Mouse (Mus musculus): ENCODE measurements around the gene Ero1lb. TPM values are rescaled to one million over a fixed set of nuclear protein-coding genes. Genes with fewer than 3 reads are reported as not detected.

Gene Ero1lb
- polyA plus RNA-seq, 1 experiment from 2014 or later, result 5.3 TPM

- H3K27ac ChIP-seq (replicated peaks; ENCODE audit: low read depth, low read length), result no peak overlapping the region
- no peak overlapping the region for H3K4me2 ChIP-seq (ENCODE audit: low read depth, low read length)
- H3K9me3 ChIP-seq (ENCODE audit: control insufficient read depth, low read length), result 0 out of 2 replicates have a peak, but pooled peaks cover 3% of the 10 kb centered on the region
- H3K4me1 ChIP-seq (ENCODE audit: control insufficient read depth, insufficient read depth, low read length), result peaks cover 6% of the 10 kb centered on the region
- H3K27me3 ChIP-seq (replicated peaks; ENCODE audit: control insufficient read depth, insufficient read depth, low read length), result no peaks in the 10 kb centered on the region
- no peak overlapping the region for H3K9ac ChIP-seq (ENCODE audit: low read depth, low read length)
- no peaks in the 10 kb centered on the region for H3K36me3 ChIP-seq (ENCODE audit: control insufficient read depth, insufficient read depth, low read length)
- WGBS, result 64% methylated on average over 13 of the region's 13 CpGs
- no peak for DNase-seq (ENCODE audit: low spot score)
- no peak overlapping the region for H3K4me3 ChIP-seq (ENCODE audit: low read depth, low read length)
- ATAC-seq (ENCODE audit: low read depth), result no peak
Measured at GRCm38 (mm10) chr13:12540119-12540518, 25.6 kb upstream of the Ero1lb start.

- Histone ChIP-seq H3K4me2 (ENCODE audit: low read depth, low read length) (peak overlapping the region; percentile 39), H3K9me3 (ENCODE audit: control insufficient read depth, low read length) (0 out of 2 replicates have a peak, but pooled peaks cover 3% of the 10 kb centered on the region), H3K4me3 (ENCODE audit: low read depth, low read length) (no peak overlapping the region), H3K27me3 (replicated peaks; ENCODE audit: control insufficient read depth, insufficient read depth, low read length) (no peaks in the 10 kb centered on the region), H3K4me1 (ENCODE audit: control insufficient read depth, insufficient read depth, low read length) (peaks cover 6% of the 10 kb centered on the region), H3K27ac (replicated peaks; ENCODE audit: low read depth, low read length) (no peak overlapping the region), H3K9ac (ENCODE audit: low read depth, low read length) (no peak overlapping the region), H3K36me3 (ENCODE audit: control insufficient read depth, insufficient read depth, low read length) (no peaks in the 10 kb centered on the region)
- ATAC-seq (ENCODE audit: low read depth) (peak; percentile 89), DNase-seq (ENCODE audit: low spot score) (peak; percentile 83)
- 6% methylated on average over 23 of the region's 23 CpGs for WGBS
Measured at GRCm38 (mm10) chr13:12542006-12542981, 23.4 kb upstream of the Ero1lb start.

- Histone ChIP-seq H3K9ac (ENCODE audit: low read depth, low read length) (no peak overlapping the region), H3K27ac (replicated peaks; ENCODE audit: low read depth, low read length) (no peak overlapping the region), H3K4me3 (ENCODE audit: low read depth, low read length) (no peak overlapping the region), H3K9me3 (ENCODE audit: control insufficient read depth, low read length) (0 out of 2 replicates have a peak, but pooled peaks cover 3% of the 10 kb centered on the region), H3K27me3 (replicated peaks; ENCODE audit: control insufficient read depth, insufficient read depth, low read length) (no peaks in the 10 kb centered on the region), H3K4me2 (ENCODE audit: low read depth, low read length) (no peak overlapping the region), H3K36me3 (ENCODE audit: control insufficient read depth, insufficient read depth, low read length) (no peaks in the 10 kb centered on the region), H3K4me1 (ENCODE audit: control insufficient read depth, insufficient read depth, low read length) (peaks cover 6% of the 10 kb centered on the region)
- ATAC-seq (ENCODE audit: low read depth) (no peak), DNase-seq (ENCODE audit: low spot score) (no peak)
- WGBS, result 69% methylated on average over 5 of the region's 5 CpGs
Measured at GRCm38 (mm10) chr13:12543246-12543645, 22.4 kb upstream of the Ero1lb start.

GRCm38 (mm10) chr13:12543880-12544568, 21.6 kb upstream of the Ero1lb start:
- no peaks in the 10 kb centered on the region for H3K9me3 ChIP-seq (ENCODE audit: control insufficient read depth, low read length)
- no peaks in the 10 kb centered on the region for H3K27me3 ChIP-seq (replicated peaks; ENCODE audit: control insufficient read depth, insufficient read depth, low read length)
- WGBS, result 90% methylated on average over 8 of the region's 8 CpGs
- no peak for ATAC-seq (ENCODE audit: low read depth)
- no peak for DNase-seq (ENCODE audit: low spot score)
- H3K36me3 ChIP-seq (ENCODE audit: control insufficient read depth, insufficient read depth, low read length), result no peaks in the 10 kb centered on the region
- H3K9ac ChIP-seq (ENCODE audit: low read depth, low read length), result no peak overlapping the region
- H3K4me2 ChIP-seq (ENCODE audit: low read depth, low read length), result no peak overlapping the region
- H3K4me1 ChIP-seq (ENCODE audit: control insufficient read depth, insufficient read depth, low read length), result peaks cover 6% of the 10 kb centered on the region
- no peak overlapping the region for H3K4me3 ChIP-seq (ENCODE audit: low read depth, low read length)
- H3K27ac ChIP-seq (replicated peaks; ENCODE audit: low read depth, low read length), result no peak overlapping the region

GRCm38 (mm10) chr13:12554211-12554610, 11.5 kb upstream of the Ero1lb start:
- H3K27ac ChIP-seq (replicated peaks; ENCODE audit: low read depth, low read length), result no peak overlapping the region
- DNase-seq (ENCODE audit: low spot score) (no peak), ATAC-seq (ENCODE audit: low read depth) (no peak)
- no peaks in the 10 kb centered on the region for H3K36me3 ChIP-seq (ENCODE audit: control insufficient read depth, insufficient read depth, low read length)
- H3K4me1 ChIP-seq (ENCODE audit: control insufficient read depth, insufficient read depth, low read length), result no peaks in the 10 kb centered on the region
- no peak overlapping the region for H3K4me3 ChIP-seq (ENCODE audit: low read depth, low read length)
- no peaks in the 10 kb centered on the region for H3K9me3 ChIP-seq (ENCODE audit: control insufficient read depth, low read length)
- H3K9ac ChIP-seq (ENCODE audit: low read depth, low read length), result no peak overlapping the region
- 59% methylated on average over 4 of the region's 4 CpGs for WGBS
- H3K4me2 ChIP-seq (ENCODE audit: low read depth, low read length), result no peak overlapping the region
- no peaks in the 10 kb centered on the region for H3K27me3 ChIP-seq (replicated peaks; ENCODE audit: control insufficient read depth, insufficient read depth, low read length)

- H3K4me2 ChIP-seq (ENCODE audit: low read depth, low read length), result no peak overlapping the region
- H3K27ac ChIP-seq (replicated peaks; ENCODE audit: low read depth, low read length), result no peak overlapping the region
- no peak for DNase-seq (ENCODE audit: low spot score)
- H3K27me3 ChIP-seq (replicated peaks; ENCODE audit: control insufficient read depth, insufficient read depth, low read length), result no peaks in the 10 kb centered on the region
- no peaks in the 10 kb centered on the region for H3K36me3 ChIP-seq (ENCODE audit: control insufficient read depth, insufficient read depth, low read length)
- no peaks in the 10 kb centered on the region for H3K9me3 ChIP-seq (ENCODE audit: control insufficient read depth, low read length)
- WGBS, result 67% methylated on average over 3 of the region's 3 CpGs
- no peaks in the 10 kb centered on the region for H3K4me1 ChIP-seq (ENCODE audit: control insufficient read depth, insufficient read depth, low read length)
- no peak for ATAC-seq (ENCODE audit: low read depth)
- no peak overlapping the region for H3K4me3 ChIP-seq (ENCODE audit: low read depth, low read length)
- H3K9ac ChIP-seq (ENCODE audit: low read depth, low read length), result no peak overlapping the region
Measured at GRCm38 (mm10) chr13:12559044-12559443, 6.6 kb upstream of the Ero1lb start.

- Histone ChIP-seq H3K27me3 (replicated peaks; ENCODE audit: control insufficient read depth, insufficient read depth, low read length) (no peaks in the 10 kb centered on the region), H3K27ac (replicated peaks; ENCODE audit: low read depth, low read length) (no peak overlapping the region), H3K4me1 (ENCODE audit: control insufficient read depth, insufficient read depth, low read length) (no peaks in the 10 kb centered on the region), H3K4me3 (ENCODE audit: low read depth, low read length) (no peak overlapping the region), H3K4me2 (ENCODE audit: low read depth, low read length) (no peak overlapping the region), H3K9ac (ENCODE audit: low read depth, low read length) (no peak overlapping the region), H3K9me3 (ENCODE audit: control insufficient read depth, low read length) (no peaks in the 10 kb centered on the region), H3K36me3 (ENCODE audit: control insufficient read depth, insufficient read depth, low read length) (no peaks in the 10 kb centered on the region)
- WGBS, result 60% methylated on average over 6 of the region's 6 CpGs
- DNase-seq (ENCODE audit: low spot score) (no peak), ATAC-seq (ENCODE audit: low read depth) (no peak)
Measured at GRCm38 (mm10) chr13:12559462-12560120, 6.1 kb upstream of the Ero1lb start.

- H3K36me3 ChIP-seq (ENCODE audit: control insufficient read depth, insufficient read depth, low read length), result no peaks in the 10 kb centered on the region
- 60% methylated on average over 2 of the region's 2 CpGs for WGBS
- H3K9ac ChIP-seq (ENCODE audit: low read depth, low read length), result no peak overlapping the region
- no peaks in the 10 kb centered on the region for H3K4me1 ChIP-seq (ENCODE audit: control insufficient read depth, insufficient read depth, low read length)
- H3K27me3 ChIP-seq (replicated peaks; ENCODE audit: control insufficient read depth, insufficient read depth, low read length), result 0 out of 2 replicates have a peak, but pooled peaks cover 3% of the 10 kb centered on the region
- no peaks in the 10 kb centered on the region for H3K9me3 ChIP-seq (ENCODE audit: control insufficient read depth, low read length)
- no peak for ATAC-seq (ENCODE audit: low read depth)
- H3K27ac ChIP-seq (replicated peaks; ENCODE audit: low read depth, low read length), result no peak overlapping the region
- H3K4me3 ChIP-seq (ENCODE audit: low read depth, low read length), result no peak overlapping the region
- H3K4me2 ChIP-seq (ENCODE audit: low read depth, low read length), result no peak overlapping the region
- no peak for DNase-seq (ENCODE audit: low spot score)
Measured at GRCm38 (mm10) chr13:12561729-12562128, 3.9 kb upstream of the Ero1lb start.
